Mouse (Mus musculus) macrophage (primary cell): ENCODE data around the gene Slc24a1. TPM values are rescaled to one million over a fixed set of nuclear protein-coding genes. Genes with fewer than 3 reads are reported as not detected.

Experiments used
- H3K27ac ChIP-seq: fragments of 350-480 bp; formaldehyde crosslinking; 2 replicates; pipeline ENCODE4 v1.9.0; 2021
- H3K36me3 ChIP-seq: fragments of 350-480 bp; formaldehyde crosslinking; 2 replicates; pipeline ENCODE4 v1.9.0; 2021; ENCODE audit errors: inconsistent target
- H3K4me3 ChIP-seq: fragments of 350-480 bp; formaldehyde crosslinking; 2 replicates; pipeline ENCODE4 v1.9.0; 2021; ENCODE audit errors: inconsistent target
- H3K79me2 ChIP-seq: fragments of 350-480 bp; formaldehyde crosslinking; 2 replicates; pipeline ENCODE4 v1.9.0; 2021; ENCODE audit errors: inconsistent target
- WGBS: methylation state at CpG from one replicate; pipeline ENCODE4 v1.1.7; 2026; ENCODE audit warnings: inconsistent platforms; ENCODE audit not compliant: missing documents; 5-methylcytosine and 5-hydroxymethylcytosine counted together
- polyA plus RNA-seq: library from polyadenylated mRNA; stranded (reverse); fragments of 250-400 nt; gene quantifications from 3 replicates; pipeline ENCODE4 v1.2.4, GENCODE M21; 2018; ENCODE audit warnings: inconsistent platforms

Gene Slc24a1
- polyA plus RNA-seq, 1 experiment from 2014 or later = not detected

DNA sequence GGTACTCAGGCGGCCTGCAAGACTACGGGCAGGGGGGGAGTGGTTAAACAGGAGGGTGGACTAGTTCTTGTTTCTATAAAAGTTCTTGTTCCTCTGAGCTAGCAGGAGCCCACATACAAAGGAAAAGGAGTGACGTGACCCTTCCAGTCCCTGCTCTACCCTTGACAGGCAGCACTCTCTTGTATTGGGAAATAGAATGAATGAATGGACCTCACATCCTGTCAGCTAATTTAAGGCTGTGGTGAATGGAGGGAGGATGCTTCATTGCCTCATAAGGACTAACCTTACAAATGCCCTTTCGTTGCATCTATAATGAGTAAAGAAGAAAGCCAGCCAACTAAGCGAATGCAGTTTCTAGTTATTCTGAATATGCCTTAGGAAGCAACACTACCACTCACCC is 25.6 kb downstream of the Slc24a1 start:
- Histone ChIP-seq H3K36me3 (no peaks in the 10 kb centered on the region), H3K27ac (peak overlapping the region; percentile 67), H3K79me2 (no peaks in the 10 kb centered on the region), H3K4me3 (no peak overlapping the region)
- 8% methylated on average over 5 of the region's 5 CpGs for WGBS

DNA sequence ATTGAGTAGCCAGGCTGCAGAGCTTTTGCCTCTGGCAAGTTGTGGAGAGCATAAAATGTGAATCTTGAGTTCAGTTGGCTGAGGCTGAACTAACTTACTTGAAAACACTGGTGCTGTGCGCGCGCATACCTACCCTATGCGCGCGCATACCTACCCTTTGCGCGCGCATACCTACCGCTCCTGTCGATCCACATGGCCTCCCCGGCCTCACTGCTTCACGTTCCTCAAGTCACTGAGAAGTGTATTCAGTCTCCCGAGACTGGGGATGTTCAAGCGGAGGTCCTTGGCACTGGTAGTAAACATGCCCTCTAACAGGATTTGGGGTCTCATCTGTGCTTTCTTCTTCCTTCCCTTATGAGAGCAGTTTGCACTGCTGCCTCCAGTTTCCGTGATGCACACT is 32.8 kb downstream of the Slc24a1 start:
- Histone ChIP-seq H3K4me3 (no peak overlapping the region), H3K79me2 (no peaks in the 10 kb centered on the region), H3K27ac (no peak overlapping the region), H3K36me3 (no peaks in the 10 kb centered on the region)
- WGBS = 84% methylated on average over 16 of the region's 16 CpGs

DNA sequence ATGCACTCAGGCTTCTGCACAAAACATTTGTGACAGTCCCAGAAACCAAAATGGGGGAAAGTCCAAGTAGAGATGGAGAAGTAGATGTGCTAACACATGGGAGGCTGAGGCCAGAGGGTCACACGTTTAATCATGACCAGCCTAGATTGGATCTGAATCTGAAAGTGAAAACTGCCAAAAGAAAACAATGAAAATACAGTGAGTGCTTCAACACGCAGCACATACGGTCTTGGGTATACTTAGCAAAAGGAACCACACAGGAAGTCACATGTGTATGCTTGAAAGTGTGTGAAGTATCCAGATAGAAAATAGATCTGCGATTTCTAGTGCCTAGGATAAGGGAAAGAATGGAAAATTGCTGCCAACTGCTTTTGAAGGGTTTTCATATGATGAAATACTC is 36.8 kb downstream of the Slc24a1 start:
- H3K4me3 ChIP-seq = no peak overlapping the region
- 9% methylated on average over 4 of the region's 4 CpGs for WGBS
- peaks cover 9% of the 10 kb centered on the region; the same call in 1 of the 2 replicates for H3K36me3 ChIP-seq
- no peaks in the 10 kb centered on the region for H3K79me2 ChIP-seq
- 0 out of 2 replicates have a peak overlapping the region, but pooled peaks have one; percentile 7 for H3K27ac ChIP-seq

DNA sequence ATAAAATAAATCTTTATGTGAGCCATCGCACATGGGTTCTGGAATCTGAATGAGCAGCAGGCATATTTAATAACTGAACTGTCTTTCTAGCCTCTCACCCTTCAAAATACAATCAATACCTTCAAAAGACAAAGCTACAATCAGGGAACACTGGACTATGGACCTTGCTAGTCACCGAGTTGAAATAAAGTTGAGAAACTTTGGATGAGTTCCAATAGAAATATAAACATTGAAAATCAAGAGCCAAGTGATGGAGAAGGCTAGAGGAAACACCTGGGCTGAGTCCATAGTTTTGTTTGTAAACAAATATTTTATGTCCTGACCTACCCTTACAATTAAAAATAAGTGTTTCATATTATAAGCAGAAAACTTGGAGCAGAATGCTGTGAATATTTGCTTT is 37.4 kb downstream of the Slc24a1 start:
- WGBS = 93% methylated on average over 2 of the region's 2 CpGs
- H3K36me3 ChIP-seq = peaks cover 9% of the 10 kb centered on the region; the same call in 1 of the 2 replicates
- H3K79me2 ChIP-seq = no peaks in the 10 kb centered on the region
- H3K27ac ChIP-seq = no peak overlapping the region
- no peak overlapping the region for H3K4me3 ChIP-seq

DNA sequence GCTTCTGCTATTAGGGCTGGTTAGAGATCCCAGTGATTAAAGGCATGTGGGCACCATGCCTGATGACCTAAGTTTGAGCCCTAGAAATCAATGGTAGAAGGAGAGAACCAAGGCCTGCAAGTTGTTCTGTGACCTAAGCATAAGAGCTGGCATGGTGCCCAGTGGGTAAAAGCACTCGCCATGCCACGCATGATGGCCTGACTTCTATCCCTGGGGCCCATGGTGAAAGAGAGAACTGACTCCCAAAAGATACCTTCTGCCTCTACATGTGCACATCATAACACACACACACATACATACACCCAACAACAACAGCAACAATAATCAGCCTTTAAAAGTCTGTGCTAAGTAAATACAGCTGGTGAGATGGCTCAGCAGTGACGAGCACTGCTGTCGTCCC is 38.0 kb downstream of the Slc24a1 start:
- Histone ChIP-seq H3K79me2 (no peaks in the 10 kb centered on the region), H3K4me3 (no peak overlapping the region), H3K36me3 (peaks cover 9% of the 10 kb centered on the region; the same call in 1 of the 2 replicates), H3K27ac (no peak overlapping the region)
- WGBS = 98% methylated on average over 4 of the region's 4 CpGs

DNA sequence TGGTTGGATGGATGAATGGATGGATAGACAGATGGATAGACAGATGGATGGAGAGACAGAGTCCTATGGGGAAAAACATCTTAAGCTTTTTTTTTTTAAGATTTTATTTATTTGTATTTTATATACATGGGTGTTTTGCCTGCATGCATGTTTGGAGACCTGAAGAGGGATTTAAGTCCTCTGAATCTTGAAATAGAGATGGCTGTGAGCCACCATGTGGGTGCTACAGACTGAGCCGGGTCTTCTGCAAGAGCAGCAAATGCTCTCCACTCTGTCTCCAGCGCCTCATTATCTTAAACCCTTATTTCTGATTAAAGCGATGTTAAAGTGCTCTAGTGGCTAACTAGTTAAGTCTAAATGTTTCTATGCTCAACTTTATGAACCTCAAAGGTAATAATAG is 44.0 kb downstream of the Slc24a1 start:
- Histone ChIP-seq H3K4me3 (no peak overlapping the region), H3K27ac (no peak overlapping the region), H3K79me2 (no peaks in the 10 kb centered on the region), H3K36me3 (peaks cover 14% of the 10 kb centered on the region; the same call in 1 of the 2 replicates)
- 100% methylated on average over 3 of the region's 3 CpGs for WGBS

DNA sequence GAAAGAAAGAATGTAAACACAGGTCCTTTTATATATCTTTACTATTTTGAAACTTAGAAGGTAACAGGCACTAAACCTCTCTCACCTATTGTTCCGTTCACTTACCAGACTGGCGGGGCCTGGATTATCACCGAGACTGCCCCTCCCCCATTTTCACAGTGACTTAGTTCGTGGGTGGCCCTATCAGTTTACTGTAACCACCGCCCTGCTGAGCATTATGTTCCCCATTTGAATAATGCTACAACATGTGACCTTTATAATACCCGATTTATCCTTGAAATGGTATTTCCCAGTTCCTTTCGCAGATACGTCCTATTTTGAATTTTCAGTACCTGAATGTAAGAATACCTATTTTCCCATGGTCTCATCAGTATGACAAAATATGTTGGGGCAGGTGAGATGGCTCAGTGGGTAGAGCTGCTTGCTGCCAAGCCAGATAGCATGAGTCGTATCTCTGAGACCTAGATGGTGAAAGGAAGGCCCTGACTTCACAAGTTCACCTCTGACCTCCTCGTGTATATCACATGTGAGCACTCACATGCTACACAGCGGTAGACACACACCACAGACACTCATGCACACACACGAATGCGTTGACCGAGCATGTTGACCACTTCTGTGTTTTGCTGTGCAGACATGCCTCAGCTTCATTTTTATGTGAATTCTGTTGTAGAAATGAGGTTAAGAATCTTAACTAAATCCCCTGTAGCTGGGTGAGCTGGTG is 46.3 kb downstream of the Slc24a1 start:
- Histone ChIP-seq H3K27ac (no peak overlapping the region), H3K4me3 (no peak overlapping the region), H3K79me2 (no peaks in the 10 kb centered on the region), H3K36me3 (peaks cover 6% of the 10 kb centered on the region; the same call in 1 of the 2 replicates)
- 95% methylated on average over 14 of the region's 14 CpGs for WGBS

DNA sequence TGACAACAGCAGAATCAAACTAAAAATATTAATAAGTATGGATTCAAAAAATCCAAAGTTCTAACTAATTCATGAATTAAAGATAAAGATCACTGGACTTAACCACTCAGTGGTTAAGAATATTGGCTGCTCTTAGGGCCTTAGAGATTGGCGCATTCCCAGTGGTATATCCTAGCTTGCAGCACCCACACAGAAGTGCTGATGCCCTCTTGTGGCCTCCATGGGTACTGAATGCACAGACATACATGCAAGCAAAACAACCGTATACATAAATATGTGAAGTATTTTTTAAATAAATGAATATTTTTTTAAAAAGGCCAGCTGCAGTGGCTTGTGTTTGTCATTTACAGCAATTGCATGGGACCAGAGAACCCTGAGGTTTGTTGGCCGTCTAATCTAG is 48.0 kb downstream of the Slc24a1 start:
- Histone ChIP-seq H3K27ac (no peak overlapping the region), H3K79me2 (no peaks in the 10 kb centered on the region), H3K4me3 (no peak overlapping the region), H3K36me3 (peaks cover 6% of the 10 kb centered on the region; the same call in 1 of the 2 replicates)
- WGBS = 92% methylated on average over 3 of the region's 3 CpGs

DNA sequence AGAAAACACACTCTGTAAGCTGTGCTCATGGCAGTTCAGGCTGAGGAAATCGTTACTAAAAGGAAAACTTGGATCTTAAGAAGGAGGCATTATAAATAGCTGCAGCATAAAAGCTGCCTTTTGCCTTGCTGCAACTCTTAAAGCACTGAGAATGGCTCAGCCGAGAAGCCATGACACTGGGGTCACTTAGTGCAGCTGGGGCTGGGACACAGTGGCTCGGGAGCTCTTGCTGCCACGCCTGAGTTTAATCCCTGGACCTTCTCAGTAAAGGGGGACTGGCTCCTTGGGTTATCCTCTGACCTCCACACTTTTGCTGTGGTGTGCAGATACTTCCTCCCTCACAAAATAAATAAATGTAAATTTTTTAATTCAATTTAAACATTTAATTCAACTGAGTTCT is 48.5 kb downstream of the Slc24a1 start:
- Histone ChIP-seq H3K27ac (no peak overlapping the region), H3K4me3 (no peak overlapping the region), H3K79me2 (no peaks in the 10 kb centered on the region), H3K36me3 (peaks cover 6% of the 10 kb centered on the region; the same call in 1 of the 2 replicates)
- 86% methylated on average over 4 of the region's 4 CpGs for WGBS

DNA sequence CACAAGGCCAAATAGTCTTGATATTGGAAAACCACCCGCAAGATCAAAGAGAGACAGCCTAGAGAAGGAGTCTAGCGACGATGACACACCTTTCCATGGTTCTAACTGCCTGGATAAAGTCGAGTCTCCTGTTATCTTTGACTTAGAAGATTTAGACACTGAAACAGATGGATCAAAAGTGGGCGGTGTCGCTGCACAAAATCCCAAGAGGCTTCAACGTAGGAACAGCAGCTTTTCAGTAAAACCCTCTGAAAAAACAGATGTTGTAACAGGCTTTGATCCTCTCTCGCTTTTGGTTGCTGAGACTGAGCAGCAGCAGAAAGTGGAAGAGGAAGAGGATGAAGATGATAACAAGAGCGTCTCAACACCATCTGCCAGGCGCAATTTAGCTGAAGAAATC is 54.8 kb downstream of the Slc24a1 start:
- Histone ChIP-seq H3K4me3 (no peak overlapping the region), H3K79me2 (no peaks in the 10 kb centered on the region), H3K36me3 (peaks cover 14% of the 10 kb centered on the region; the same call in 1 of the 2 replicates), H3K27ac (no peak overlapping the region)
- 97% methylated on average over 10 of the region's 10 CpGs for WGBS

DNA sequence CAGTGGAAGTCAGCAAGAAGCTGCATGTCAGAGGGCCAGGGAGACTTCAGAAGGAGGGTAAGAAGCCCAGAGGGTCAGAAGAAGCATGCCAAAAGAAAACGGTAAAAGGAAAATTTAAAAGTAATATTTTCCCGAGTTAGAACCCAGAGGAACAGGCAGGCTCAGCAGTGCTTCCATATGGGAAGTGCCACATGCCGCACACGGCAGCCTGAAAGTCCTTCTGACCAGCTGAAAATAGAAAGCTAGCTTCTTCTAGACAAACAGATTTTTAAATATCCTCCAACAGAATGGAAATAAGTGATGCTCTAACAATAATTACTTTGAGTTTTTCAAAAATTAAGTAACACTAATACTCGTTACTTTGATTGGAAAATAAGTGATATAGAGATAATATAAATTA is 65.4 kb downstream of the Slc24a1 start:
- Histone ChIP-seq H3K27ac (no peak overlapping the region), H3K79me2 (no peaks in the 10 kb centered on the region), H3K36me3 (peaks cover 18% of the 10 kb centered on the region; the same call in 1 of the 2 replicates), H3K4me3 (no peak overlapping the region)
- WGBS = 98% methylated on average over 5 of the region's 5 CpGs

Other genes with a start within 250 kb of the Slc24a1 start
- 214 to 374 TPM (median 216 TPM) in 3 replicates for gene Rab11a, start 213.8 kb downstream of the Slc24a1 start, polyA plus RNA-seq
- 4.0 to 7.6 TPM (median 5.1 TPM) in 3 replicates for gene Dennd4a, start 140.3 kb downstream of the Slc24a1 start, polyA plus RNA-seq
- gene Ints14, start 9.3 kb upstream of the Slc24a1 start, polyA plus RNA-seq = 20.4 to 29.8 TPM (median 29.2 TPM) in 3 replicates
- gene Hacd3, start 70.1 kb upstream of the Slc24a1 start, polyA plus RNA-seq = 22.9 to 48.0 TPM (median 31.6 TPM) in 3 replicates
- 55.7 to 65.9 TPM (median 64.1 TPM) in 3 replicates for gene Dpp8, start 80.8 kb upstream of the Slc24a1 start, polyA plus RNA-seq
- gene Igdcc4, start 149.9 kb upstream of the Slc24a1 start, polyA plus RNA-seq = 0.07 TPM in 1 of 3 replicates, not detected in the others
- gene Igdcc3, start 189.6 kb upstream of the Slc24a1 start, polyA plus RNA-seq = not detected in 3 replicates
- gene Parp16, start 243.7 kb upstream of the Slc24a1 start, polyA plus RNA-seq = 2.0 to 3.2 TPM (median 2.1 TPM) in 3 replicates